ENCODE assay signal across 20 mouse cellular contexts in genomic region chr14:31420562-31420961, GRCm38 (mm10). TPM values are rescaled to one million over a fixed set of nuclear protein-coding genes. Genes with fewer than 3 reads are reported as not detected.
A peak's percentile ranks its signal among the peaks of the same experiment; 100 is the strongest.
DNase-seq lines count a peak whose midpoint lies in the region; ATAC-seq and TF ChIP-seq lines count a peak whose summit lies in the region.
"Had no signal": no experiment of that assay in that cellular context is flagged by ENCODE, and none has a peak within 500 bp of the region (broad histone marks: within the 10 kb centered on the region; RNA-seq: fewer than 3 reads in every experiment).

No protein-coding gene starts in this region.

- H3K79me2 ChIP-seq in liver, adult 2 months (ENCODE audit: control insufficient read depth, insufficient read depth, low read length), result peaks cover 53% of the 10 kb centered on the region

- no peaks in the 10 kb centered on the region; the same call in 1 of the 2 replicates for H3K36me3 ChIP-seq in kidney, adult 2 months (ENCODE audit: control insufficient read depth, insufficient read depth, low read length)
- peaks cover 3% of the 10 kb centered on the region; the same call in 1 of the 2 replicates for H3K36me3 ChIP-seq in liver, adult 2 months (ENCODE audit: control insufficient read depth, insufficient read depth, low read length)
- peaks cover 2% of the 10 kb centered on the region; the same call in 1 of the 2 replicates for H3K36me3 ChIP-seq in liver, embryonic 12.5 days
- H3K36me3 ChIP-seq in intestine, embryonic 15.5 days, result no peaks in the 10 kb centered on the region

- TF ChIP-seq CTCF in cerebellum, adult 2 months (IDR thresholded peaks at IDR 0.05; ENCODE audit: borderline replicate concordance, insufficient read depth, low read depth, low read length), result no peak
- TF ChIP-seq CTCF in kidney, adult 2 months (conservative IDR thresholded peaks at IDR 0.05; ENCODE audit: insufficient read depth, insufficient read length, low read depth, low read length), result no peak
- no peak for TF ChIP-seq CTCF in liver, adult 2 months (IDR thresholded peaks at IDR 0.05; ENCODE audit: low read depth, low read length)

- H3K9me3 ChIP-seq in liver, embryonic 12.5 days (replicated peaks), result no peaks in the 10 kb centered on the region
- H3K9me3 ChIP-seq in intestine, embryonic 15.5 days, result no peaks in the 10 kb centered on the region
- H3K9me3 ChIP-seq: embryonic facial prominence, embryonic 12.5 days had no signal

- no peak overlapping the region for H3K4me2 ChIP-seq in liver, embryonic 12.5 days
- no peak overlapping the region for H3K4me2 ChIP-seq in intestine, embryonic 15.5 days (replicated peaks)
- H3K4me2 ChIP-seq: embryonic facial prominence, embryonic 12.5 days; midbrain, embryonic 12.5 days had no signal

- DNase-seq in cerebellum, adult 2 months, result no peak
- DNase-seq in cerebellum, postnatal 14 days, result no peak
- DNase-seq in kidney, adult 2 months, result no peak
- DNase-seq in kidney, postnatal 36 days, result no peak
- DNase-seq in liver, adult 2 months (ENCODE audit: extremely low read depth, low read depth, low spot score), result no peak
- DNase-seq in B cell, adult 2 months, result peak; percentile 29 to 50
- DNase-seq: cerebellum, adult 9-10 months; gastrocnemius, postnatal 25 days; heart, postnatal 14 days; kidney, adult 18-20 months; thymus, adult 2 months had no signal

- no peak overlapping the region for H3K4me3 ChIP-seq in cerebellum, adult 2 months (replicated peaks; ENCODE audit: insufficient read depth, low read depth, low read length)
- H3K4me3 ChIP-seq in kidney, adult 2 months (ENCODE audit: insufficient read depth, low read depth, low read length), result no peak overlapping the region
- no peak overlapping the region for H3K4me3 ChIP-seq in liver, adult 2 months (ENCODE audit: insufficient read depth, low read depth, low read length)
- no peak overlapping the region for H3K4me3 ChIP-seq in liver, embryonic 12.5 days
- H3K4me3 ChIP-seq in intestine, embryonic 15.5 days (replicated peaks), result no peak overlapping the region
- H3K4me3 ChIP-seq: embryonic facial prominence, embryonic 12.5 days; erythroblast, embryonic 14.5 days; midbrain, embryonic 12.5 days had no signal

- no peaks in the 10 kb centered on the region for H3K27me3 ChIP-seq in cerebellum, adult 2 months (ENCODE audit: control insufficient read depth, insufficient read depth, low read length)
- no peaks in the 10 kb centered on the region for H3K27me3 ChIP-seq in kidney, adult 2 months (replicated peaks; ENCODE audit: control insufficient read depth, insufficient read depth, low read length)
- no peaks in the 10 kb centered on the region for H3K27me3 ChIP-seq in liver, adult 2 months (ENCODE audit: control insufficient read depth, insufficient read depth, low read length)
- H3K27me3 ChIP-seq in liver, embryonic 12.5 days (replicated peaks), result no peaks in the 10 kb centered on the region
- no peaks in the 10 kb centered on the region for H3K27me3 ChIP-seq in intestine, embryonic 15.5 days (replicated peaks)
- H3K27me3 ChIP-seq: embryonic facial prominence, embryonic 12.5 days; midbrain, embryonic 12.5 days had no signal

- no peak for ATAC-seq in liver, embryonic 12.5 days
- no peak for ATAC-seq in intestine, embryonic 15.5 days
- ATAC-seq: forebrain, embryonic 14.5 days; hindbrain, postnatal 0 days; lung, postnatal 0 days had no signal

- peaks cover 53% of the 10 kb centered on the region for H3K4me1 ChIP-seq in cerebellum, adult 2 months (ENCODE audit: control insufficient read depth, insufficient read depth, low read length)
- H3K4me1 ChIP-seq in kidney, adult 2 months (ENCODE audit: control insufficient read depth, insufficient read depth, low read length), result peaks cover 64% of the 10 kb centered on the region
- peaks cover 58% of the 10 kb centered on the region for H3K4me1 ChIP-seq in liver, adult 2 months (ENCODE audit: control insufficient read depth, insufficient read depth, low read length)
- peaks cover 38% of the 10 kb centered on the region for H3K4me1 ChIP-seq in liver, embryonic 12.5 days
- peaks cover 25% of the 10 kb centered on the region for H3K4me1 ChIP-seq in intestine, embryonic 15.5 days (replicated peaks)
- H3K4me1 ChIP-seq: embryonic facial prominence, embryonic 12.5 days had no signal

- H3K9ac ChIP-seq in liver, adult 2 months (ENCODE audit: low read depth, low read length), result no peak overlapping the region
- H3K9ac ChIP-seq in liver, embryonic 12.5 days, result no peak overlapping the region
- H3K9ac ChIP-seq in intestine, embryonic 15.5 days, result no peak overlapping the region
- H3K9ac ChIP-seq: embryonic facial prominence, embryonic 12.5 days; liver, embryonic 14.5 days; midbrain, embryonic 12.5 days had no signal

- WGBS in cerebellum, adult 2 months, result 84% methylated on average over 7 of the region's 7 CpGs
- WGBS in kidney, adult 2 months, result 60% methylated on average over 7 of the region's 7 CpGs
- WGBS in liver, adult 2 months, result 73% methylated on average over 7 of the region's 7 CpGs
- WGBS in liver, embryonic 12.5 days (ENCODE audit: insufficient replicate concordance), result 67% methylated on average over 7 of the region's 7 CpGs
- 75% methylated on average over 7 of the region's 7 CpGs for WGBS in intestine, embryonic 15.5 days

- H3K27ac ChIP-seq in cerebellum, adult 2 months (ENCODE audit: insufficient read depth, low read length), result 0 out of 2 replicates have a peak overlapping the region, but pooled peaks have one; percentile 18
- H3K27ac ChIP-seq in kidney, adult 2 months (ENCODE audit: insufficient read depth, low read depth, low read length), result peak overlapping the region; percentile 77
- peak overlapping the region; percentile 93 for H3K27ac ChIP-seq in liver, adult 2 months (replicated peaks; ENCODE audit: insufficient read depth, low read depth, low read length)
- no peak overlapping the region for H3K27ac ChIP-seq in liver, embryonic 12.5 days
- H3K27ac ChIP-seq in intestine, embryonic 15.5 days, result no peak overlapping the region
- H3K27ac ChIP-seq: embryonic facial prominence, embryonic 12.5 days; hindbrain, postnatal 0 days; liver, embryonic 14.5 days; midbrain, embryonic 12.5 days had no signal

- no peak for TF ChIP-seq POLR2A in cerebellum, adult 2 months (IDR thresholded peaks at IDR 0.05; ENCODE audit: borderline replicate concordance, insufficient read depth, low read length)
- TF ChIP-seq POLR2A in kidney, adult 2 months (IDR thresholded peaks at IDR 0.05; ENCODE audit: low read depth, low read length), result no peak
- TF ChIP-seq POLR2A in liver, adult 2 months (IDR thresholded peaks at IDR 0.05; ENCODE audit: extremely low read depth, insufficient read depth, low read length), result no peak

RNA-seq across cellular contexts. Expression of gene Sh3bp5, which starts 15.3 kb away (rescaled TPM):
- 72.9 and 77.1 TPM in 2 replicates for polyA plus RNA-seq in cerebellum, adult 2 months (2012; rRNA removed)
- 33.4 and 43.4 TPM in 2 replicates for polyA plus RNA-seq in kidney, adult 2 months (2012; rRNA removed)
- total RNA-seq in liver, adult 2 months (2014; rRNA removed), result 37.1 and 37.7 TPM in 2 replicates
- 22.6 and 26.1 TPM in 2 replicates for polyA plus RNA-seq in liver, adult 2 months (2012; rRNA removed)
- polyA plus RNA-seq in liver, embryonic 12.5 days (2016; fragmentation: Nextera tagmentation; extraction: Ambion mirVana), result 13.8 and 15.1 TPM in 2 replicates
- polyA plus RNA-seq in intestine, embryonic 15.5 days (2015; fragmentation: Nextera tagmentation; extraction: Ambion mirVana), result 18.1 and 20.6 TPM in 2 replicates

Comparison
In these comparisons a context has a peak if more than half of its experiments do, and no peak if none do; other contexts are left out.
1. H3K27ac ChIP-seq: peak in cerebellum, adult 2 months (single experiment), kidney, adult 2 months (single experiment) and liver, adult 2 months (single experiment); none in liver, embryonic 12.5 days (single experiment) and intestine, embryonic 15.5 days (single experiment).
2. DNase-seq: peak in B cell, adult 2 months (2 of 2); none in cerebellum, adult 2 months (0 of 2), cerebellum, postnatal 14 days (0 of 2), kidney, adult 2 months (single experiment), kidney, postnatal 36 days (0 of 2) and liver, adult 2 months (single experiment).